Mouse (Mus musculus) MEL (cell line): ENCODE data around the gene AC134908.4.

Experiments
- CHD2 ChIP-seq: IDR thresholded peaks from 2 replicates; pipeline ENCODE4 v1.6.1; 2011; ENCODE audit warnings: low read length, improper control_type of control experiment
- CTCF ChIP-seq, 3 experiments: IDR thresholded peaks in 2 of 3; conservative IDR thresholded peaks in 1 of 3; 2 replicates each; pipeline ENCODE4 v1.5.1; 2011 to 2012; ENCODE audit warnings: low read length in 3 of 3, low read depth in 2 of 3, mild to moderate bottlenecking in 2 of 3, improper control_type of control experiment in 1 of 3, inconsistent platforms in 1 of 3, mixed read lengths in 1 of 3, moderate library complexity in 1 of 3; ENCODE audit not compliant: control insufficient read depth in 1 of 3, insufficient read depth in 1 of 3, poor library complexity in 1 of 3, severe bottlenecking in 1 of 3
- EP300 ChIP-seq, 2 experiments: IDR thresholded peaks; 2 replicates each; pipeline ENCODE4 v1.6.1; 2011; ENCODE audit warnings: improper control_type of control experiment in 2 of 2, low read length in 2 of 2, low read depth in 1 of 2, mild to moderate bottlenecking in 1 of 2
- GABPA ChIP-seq: IDR thresholded peaks from 2 replicates; pipeline ENCODE4 v1.6.1; 2012; ENCODE audit warnings: low read depth, mild to moderate bottlenecking, inconsistent platforms, low read length, improper control_type of control experiment, moderate library complexity
- HCFC1 ChIP-seq: IDR thresholded peaks from 2 replicates; pipeline ENCODE4 v1.6.1; 2012; ENCODE audit warnings: low read depth, mild to moderate bottlenecking, inconsistent platforms, low read length, improper control_type of control experiment, moderate library complexity
- JUND ChIP-seq: IDR thresholded peaks from 2 replicates; pipeline ENCODE4 v1.6.1; 2011; ENCODE audit warnings: low read depth, mild to moderate bottlenecking, improper control_type of control experiment, low read length
- POLR2A ChIP-seq, 2 experiments: IDR thresholded peaks; 2 replicates each; pipeline ENCODE4 v1.6.1; 2011 to 2012; ENCODE audit warnings: low read length in 2 of 2, mild to moderate bottlenecking in 2 of 2, control low read depth in 1 of 2, improper control_type of control experiment in 1 of 2, low read depth in 1 of 2, moderate library complexity in 1 of 2; ENCODE audit not compliant: control insufficient read depth in 1 of 2, insufficient read depth in 1 of 2, poor library complexity in 1 of 2
- POLR2AphosphoS2 ChIP-seq: IDR thresholded peaks from 2 replicates; pipeline ENCODE4 v1.6.1; 2011; ENCODE audit warnings: low read length, improper control_type of control experiment
- SMC3 ChIP-seq: IDR thresholded peaks from 2 replicates; pipeline ENCODE4 v1.6.1; 2011; ENCODE audit warnings: low read depth, low read length, improper control_type of control experiment
- TCF12 ChIP-seq: IDR thresholded peaks from 2 replicates; pipeline ENCODE4 v1.6.1; 2014; ENCODE audit warnings: low read depth, mild to moderate bottlenecking, inconsistent platforms, low read length, improper control_type of control experiment, moderate library complexity

GRCm38 (mm10) chr17:25839455-25840235, 44.2 kb upstream of the AC134908.4 start:
- TF ChIP-seq CTCF (IDR thresholded peaks at IDR 0.05 in 2 of 3, conservative IDR thresholded peaks at IDR 0.05 in 1 of 3; ENCODE audit: control insufficient read depth in 1 of 3, insufficient read depth in 1 of 3, low read depth in 2 of 3, low read length in 3 of 3, poor library complexity in 1 of 3, severe bottlenecking in 1 of 3) (no peak), TCF12 (no peak), POLR2A (IDR thresholded peaks at IDR 0.05; ENCODE audit: control insufficient read depth in 1 of 2, insufficient read depth in 1 of 2, low read depth in 1 of 2, low read length in 2 of 2, poor library complexity in 1 of 2) (0 out of 4 replicates have a peak, but pooled peaks of 1 of the 2 experiments have one; percentile 13), SMC3 (no peak), JUND (no peak), POLR2AphosphoS2 (no peak), HCFC1 (no peak), CHD2 (no peak), EP300 (IDR thresholded peaks at IDR 0.05; ENCODE audit: low read depth in 1 of 2, low read length in 2 of 2) (no peak), GABPA (no peak)
